Mouse (Mus musculus): ENCODE results near the gene Iglon5.

The Iglon5 gene

DNA sequence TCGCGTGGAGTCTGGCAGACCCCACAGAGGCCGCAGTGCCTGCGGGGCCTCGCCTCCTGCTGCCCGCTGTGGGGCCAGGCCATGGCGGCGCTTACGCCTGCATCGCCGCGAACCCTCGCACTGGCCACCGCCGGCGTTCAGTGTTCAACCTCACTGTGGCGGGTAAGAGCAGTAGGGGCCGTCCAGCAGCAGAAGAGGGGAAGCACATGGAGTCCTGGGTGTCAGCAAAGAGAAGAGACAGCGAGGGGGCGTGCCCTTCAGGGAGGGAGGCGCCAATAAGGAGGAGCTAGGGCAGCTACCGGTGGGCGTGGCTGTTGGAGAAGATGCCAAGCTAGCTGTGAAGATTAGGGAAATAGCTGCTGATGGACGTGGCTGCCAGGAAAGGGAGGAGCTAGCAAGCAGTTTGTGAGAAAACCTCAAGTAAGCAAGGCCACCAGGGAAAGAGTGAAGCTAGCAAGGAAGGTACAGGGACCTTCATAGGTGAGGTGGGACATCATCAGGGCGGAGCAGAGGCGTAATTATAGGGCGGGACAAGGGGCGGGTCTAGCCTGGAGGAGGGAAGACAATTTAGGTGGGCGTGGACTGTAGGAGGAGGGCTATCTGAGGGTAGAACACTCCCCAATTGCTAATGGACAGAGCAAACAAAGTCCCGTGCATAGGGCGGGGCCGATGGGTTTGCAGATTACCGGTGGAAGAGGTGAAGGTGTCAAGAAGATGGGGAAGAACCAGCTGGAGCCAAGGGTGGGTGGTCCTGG, 24.4 kb downstream of the Iglon5 start:
- peak; percentile 72 for DNase-seq (ENCODE audit: low read depth, low spot score)

DNA sequence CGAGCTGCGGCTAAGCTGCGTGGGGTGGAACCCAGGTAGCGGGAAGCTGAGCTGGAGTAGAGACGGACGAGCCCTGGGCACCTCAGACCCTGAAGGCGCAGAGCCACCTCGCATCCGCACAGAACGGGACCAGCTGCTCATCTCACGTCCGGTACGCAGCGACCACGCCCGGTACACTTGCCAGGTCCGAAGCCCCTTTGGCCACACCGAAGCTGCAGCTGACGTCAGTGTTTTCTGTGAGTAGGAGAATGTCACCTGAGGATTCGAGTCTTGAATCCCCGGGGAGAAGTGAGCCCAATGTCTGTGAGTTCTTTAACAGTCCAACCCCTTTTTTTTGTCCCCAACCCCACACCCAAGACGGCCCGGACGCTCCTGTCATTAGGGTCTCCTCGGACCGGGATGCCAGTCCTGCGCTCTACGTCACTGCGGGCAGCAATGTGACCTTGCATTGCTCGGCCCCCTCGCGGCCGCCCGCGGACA, 25.0 kb downstream of the Iglon5 start:
- DNase-seq (ENCODE audit: low read depth, low spot score) = no peak

DNA sequence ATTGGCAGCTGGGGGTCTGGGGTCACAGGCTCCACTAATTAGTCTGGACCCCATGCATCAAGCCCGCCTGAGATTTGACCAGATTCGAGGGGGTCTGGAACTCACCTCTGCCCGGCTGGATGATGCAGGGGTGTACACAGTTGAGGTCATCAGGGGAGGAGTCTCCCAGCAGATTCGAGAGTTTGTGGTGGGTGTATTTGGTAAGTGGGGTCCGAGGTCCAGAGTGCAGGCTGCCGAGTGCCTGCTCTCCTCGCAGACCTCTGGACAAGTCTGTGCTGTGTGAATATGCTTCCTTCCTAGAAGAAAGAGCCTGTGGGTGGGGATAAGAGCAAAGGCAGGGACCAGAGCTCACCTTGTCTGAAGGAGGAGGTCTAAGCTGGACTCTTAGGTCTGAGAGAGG, 25.9 kb downstream of the Iglon5 start:
- DNase-seq (ENCODE audit: low read depth, low spot score) = no peak

DNA sequence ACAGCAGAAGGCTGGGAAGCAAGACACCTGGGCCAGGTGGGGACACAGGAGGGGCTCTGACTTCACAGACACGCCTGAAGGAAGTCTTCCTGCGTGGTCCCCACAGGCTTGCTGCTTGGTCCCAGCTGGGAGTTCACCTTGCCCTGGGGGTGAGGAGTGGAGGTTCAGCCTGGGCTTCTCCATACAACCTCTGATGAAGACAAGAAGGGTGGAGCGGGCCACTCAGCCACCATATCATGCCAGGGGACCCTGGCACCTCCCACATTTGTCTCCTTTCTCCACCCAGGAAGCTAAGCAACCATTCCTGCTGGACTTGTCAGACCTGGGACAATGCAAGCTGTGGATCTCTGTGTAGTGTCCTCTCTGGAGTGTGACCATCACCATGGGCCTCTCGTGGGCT, 27.0 kb downstream of the Iglon5 start, which contains the start of gene Vsig10l:
Gene Vsig10l (plus strand): TSS at position 301 of the 400 bp plus-strand sequence.
- no peak for DNase-seq (ENCODE audit: low read depth, low spot score)

DNA sequence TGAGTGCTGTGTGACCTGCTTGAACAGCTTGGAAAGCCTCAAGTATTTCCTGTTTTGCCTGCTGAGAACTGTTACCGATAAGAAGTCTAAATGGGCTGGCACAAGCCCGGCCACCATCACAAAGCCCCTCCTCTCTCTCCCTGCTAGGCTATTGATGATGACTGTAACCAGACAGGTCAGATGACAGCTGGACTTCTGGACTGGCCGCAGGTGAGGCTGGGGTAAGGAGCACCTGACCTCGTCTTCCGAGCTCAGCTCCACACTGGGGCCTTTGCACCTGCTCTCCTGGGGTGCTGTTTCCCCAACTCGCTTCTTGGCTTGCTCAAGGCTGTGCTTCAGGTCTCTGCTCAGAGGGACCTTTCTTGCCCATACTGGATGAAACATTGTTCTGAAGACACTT, 35.5 kb downstream of the Iglon5 start:
- no peak for DNase-seq (ENCODE audit: low read depth, low spot score)

- DNase-seq (ENCODE audit: low read depth, low spot score) = no peak
Measured at GRCm38 (mm10) chr7:43453599-43454355, 36.1 kb downstream of the Iglon5 start.

DNA sequence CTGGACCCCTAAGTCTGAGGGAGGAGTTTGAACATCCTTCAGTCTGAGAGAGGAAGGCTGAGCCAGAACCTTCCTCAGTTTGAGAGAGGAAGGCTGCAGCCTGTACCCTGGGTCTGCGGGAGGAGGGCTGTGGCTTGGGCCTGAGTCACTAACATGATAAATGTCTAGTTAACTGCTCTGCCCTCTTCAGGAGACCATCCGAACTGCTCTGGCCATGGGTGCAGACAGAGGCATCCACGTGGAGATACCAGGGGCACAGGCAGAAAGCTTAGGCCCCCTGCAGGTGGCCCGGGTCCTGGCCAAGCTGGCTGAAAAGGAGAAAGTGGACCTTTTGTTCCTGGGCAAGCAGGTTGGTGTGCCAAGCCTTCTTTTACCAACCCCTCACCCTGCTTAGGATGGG, 37.3 kb downstream of the Iglon5 start:
- no peak for DNase-seq (ENCODE audit: low read depth, low spot score)

DNA sequence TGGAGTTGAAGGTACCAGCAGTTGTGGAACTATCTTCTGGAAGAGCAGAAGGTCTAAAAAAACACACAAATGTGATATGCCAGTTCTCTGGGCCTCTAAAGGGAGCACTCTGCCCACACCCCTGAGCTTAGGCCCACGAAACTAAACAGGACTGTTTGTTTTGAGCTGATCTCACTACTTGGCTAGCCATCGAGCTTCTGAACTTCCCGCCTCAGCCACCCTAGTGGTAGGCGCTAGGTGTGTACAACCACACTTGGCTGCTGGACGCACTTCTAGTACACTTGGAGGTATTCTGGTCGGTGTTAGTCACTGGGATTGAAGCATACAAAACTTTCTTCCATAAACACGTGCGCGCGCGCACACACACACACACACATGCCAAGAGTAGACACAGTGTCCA, 38.1 kb downstream of the Iglon5 start:
- no peak for DNase-seq (ENCODE audit: low read depth, low spot score)

DNA sequence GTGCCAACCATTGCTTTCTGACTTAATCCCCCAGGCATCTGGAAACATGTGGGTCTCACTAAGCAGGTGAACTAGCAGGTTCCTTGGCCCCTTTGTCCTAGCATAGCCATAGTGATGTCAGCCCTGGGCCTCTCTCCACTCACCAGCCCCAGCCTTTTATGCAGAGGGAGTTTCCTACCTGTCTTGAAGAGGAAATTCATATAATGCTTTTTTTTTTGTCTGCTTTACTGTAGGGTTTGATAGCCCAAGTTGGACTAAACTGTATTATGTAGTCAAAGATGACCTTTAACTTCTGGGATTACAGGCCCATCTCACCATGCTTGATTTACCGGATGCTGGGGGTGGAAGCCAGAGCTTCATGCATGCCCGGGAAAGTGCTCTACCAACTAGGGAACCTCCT, 40.1 kb downstream of the Iglon5 start:
- no peak for DNase-seq (ENCODE audit: low read depth, low spot score)

- no peak for DNase-seq (ENCODE audit: low read depth, low spot score)
Measured at GRCm38 (mm10) chr7:43448246-43448645, 41.6 kb downstream of the Iglon5 start.

DNA sequence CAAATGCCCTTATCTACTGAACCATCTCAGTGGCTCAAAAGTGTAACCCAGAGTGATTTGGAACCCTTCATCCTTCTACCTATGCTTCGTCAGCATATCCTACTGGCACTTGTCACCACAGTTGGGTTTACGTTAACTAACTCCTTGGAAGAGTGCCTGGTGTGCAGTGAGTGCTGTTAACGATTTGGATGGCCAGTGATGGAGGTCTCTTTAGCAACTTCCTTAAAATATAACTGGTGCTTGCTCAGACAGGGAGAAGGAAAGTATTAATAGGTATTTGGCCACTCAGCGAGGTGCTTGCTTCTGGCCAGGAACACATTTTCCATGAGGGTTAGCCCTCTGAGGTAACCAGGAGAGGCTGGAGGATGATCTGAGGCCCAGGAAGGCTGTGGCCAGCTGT, 42.1 kb downstream of the Iglon5 start:
- no peak for DNase-seq (ENCODE audit: low read depth, low spot score)

DNA sequence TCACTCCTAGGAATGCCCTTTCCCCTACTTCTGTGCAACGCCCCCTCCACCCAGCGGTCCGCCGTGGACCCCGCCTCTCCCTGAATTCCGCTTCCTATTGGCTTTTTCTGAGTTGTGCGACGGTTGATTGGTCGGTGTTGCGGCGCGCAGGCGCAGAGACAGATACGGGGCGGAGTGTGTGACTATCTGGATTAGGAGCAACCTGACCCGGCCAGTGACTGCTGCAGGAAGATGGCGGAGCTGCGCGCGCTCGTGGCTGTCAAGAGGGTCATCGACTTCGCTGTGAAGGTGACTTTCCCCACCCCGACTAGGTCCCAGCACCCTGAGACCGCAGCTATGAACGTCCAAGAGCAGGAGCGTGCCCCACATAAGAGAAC, 46.0 kb downstream of the Iglon5 start, which contains the start of the genes Etfb and Gm45233:
Gene Etfb (plus strand): TSS at position 167 of the 377 bp plus-strand sequence.
Gene Gm45233 (plus strand): TSS at position 212 of the 377 bp plus-strand sequence.
- DNase-seq (ENCODE audit: low read depth, low spot score) = peak; percentile 98

DNA sequence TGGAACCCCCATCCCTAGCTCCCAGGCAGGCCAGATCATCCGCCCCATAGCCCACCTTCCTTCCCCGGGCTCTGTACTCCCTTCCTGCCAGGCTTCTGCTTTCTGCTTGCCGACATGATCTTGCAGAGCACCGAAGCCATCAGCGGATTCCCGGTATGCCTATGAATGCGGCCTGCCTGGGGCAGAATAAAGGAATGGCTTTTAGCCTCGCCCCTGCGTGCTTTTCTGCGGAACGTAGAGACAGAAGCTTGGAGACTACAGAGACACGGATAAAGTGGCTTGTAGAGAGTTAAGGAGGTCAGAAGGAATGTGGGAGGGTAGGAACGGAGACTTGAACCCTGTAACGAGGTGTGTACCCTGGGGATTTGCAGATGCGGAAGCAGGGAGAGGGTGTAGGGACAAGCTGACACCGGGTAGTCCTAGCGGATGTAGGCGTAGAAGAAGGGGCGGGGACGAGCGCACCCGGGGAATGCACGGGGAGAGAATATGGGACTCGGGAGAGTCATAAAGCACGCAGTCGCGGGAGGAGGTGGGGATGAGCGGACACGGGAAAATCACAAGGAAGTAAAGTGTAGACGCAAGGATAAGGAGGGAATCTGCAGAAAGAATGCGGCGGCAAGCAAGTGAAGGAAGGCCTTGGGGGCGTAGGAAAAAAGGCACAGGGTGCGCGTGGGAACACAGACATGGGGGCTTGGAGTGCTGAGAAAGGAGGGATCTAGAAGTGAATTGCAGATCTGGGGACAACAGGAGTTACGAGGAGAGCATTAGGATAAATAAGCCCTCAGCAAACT, 46.6 kb downstream of the Iglon5 start:
- peak; percentile 83 for DNase-seq (ENCODE audit: low read depth, low spot score)

DNA sequence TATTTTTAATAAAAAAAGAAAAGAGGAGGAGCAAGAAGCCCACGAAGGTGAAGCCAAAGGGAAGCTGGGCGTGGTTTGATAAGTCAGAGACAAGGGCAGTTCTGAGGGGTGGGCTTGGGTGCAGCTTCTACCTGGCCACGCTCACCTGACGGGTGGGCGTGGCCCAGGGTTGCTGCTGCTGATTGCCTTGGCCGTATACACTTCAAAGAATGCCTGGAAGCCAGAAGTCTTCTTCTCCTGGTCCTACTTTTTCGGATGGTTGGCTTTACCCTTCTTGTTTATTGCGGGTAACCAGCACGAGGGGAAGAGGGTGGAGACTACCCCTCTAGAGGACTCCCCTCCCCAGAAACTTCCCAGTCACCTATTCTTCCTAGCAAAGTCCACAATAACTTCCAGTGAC, 47.2 kb downstream of the Iglon5 start:
- no peak for DNase-seq (ENCODE audit: low read depth, low spot score)

GRCm38 (mm10) chr7:43441071-43441470, 48.8 kb downstream of the Iglon5 start:
- DNase-seq (ENCODE audit: low read depth, low spot score) = no peak

- DNase-seq (ENCODE audit: low read depth, low spot score) = no peak
Measured at GRCm38 (mm10) chr7:43440482-43440881, 49.4 kb downstream of the Iglon5 start, which contains the start of gene Cldnd2. Gene Cldnd2, plus strand, starts transcription at chr7:43440782.

DNA sequence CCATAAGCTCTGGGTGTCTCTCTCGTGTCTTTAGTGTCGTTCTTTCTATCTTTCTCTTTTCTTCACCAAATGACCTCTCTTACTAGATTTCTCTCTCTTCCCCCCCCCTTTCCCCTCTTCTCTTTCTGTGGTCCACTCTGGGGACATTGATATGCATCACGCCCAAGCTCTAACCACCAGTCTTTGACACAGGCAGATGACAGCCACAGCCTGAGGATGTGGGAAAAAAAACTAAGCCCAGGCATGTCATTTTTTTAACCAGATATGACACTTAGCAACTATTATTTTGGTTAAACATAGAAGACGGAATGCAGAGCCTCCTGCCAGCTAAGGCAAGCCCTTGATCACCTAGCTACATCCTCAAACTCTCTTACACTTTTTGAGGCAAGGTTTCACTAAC, 51.3 kb downstream of the Iglon5 start:
- no peak for DNase-seq (ENCODE audit: low read depth, low spot score)

GRCm38 (mm10) chr7:43436341-43437255, 53.3 kb downstream of the Iglon5 start, which contains the start of gene Nkg7:
Gene Nkg7, plus strand, starts transcription at chr7:43437073.
- DNase-seq (ENCODE audit: low read depth, low spot score) = no peak

GRCm38 (mm10) chr7:43434676-43435075, 55.2 kb downstream of the Iglon5 start:
- DNase-seq (ENCODE audit: low read depth, low spot score) = no peak

DNA sequence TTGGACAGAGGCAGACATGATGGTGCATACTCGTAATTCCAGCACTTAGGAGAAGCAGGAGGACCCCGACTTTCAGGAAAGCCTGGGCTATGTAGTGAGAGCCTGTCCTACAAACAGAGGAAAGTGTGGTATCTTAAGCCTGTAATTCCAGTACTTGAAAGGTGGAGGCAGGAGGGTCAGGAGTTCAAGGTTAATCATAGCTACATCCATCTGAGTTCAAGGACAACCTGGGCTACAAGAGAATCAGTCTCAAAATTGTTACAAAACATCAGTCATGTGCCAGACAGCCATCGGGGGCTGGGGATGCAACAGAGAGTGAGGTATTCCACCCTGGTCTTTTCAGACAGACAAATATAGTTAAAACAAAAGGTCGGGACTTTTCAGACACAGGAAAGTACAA, 57.0 kb downstream of the Iglon5 start:
- DNase-seq (ENCODE audit: low read depth, low spot score) = no peak

- DNase-seq (ENCODE audit: low read depth, low spot score) = no peak
Measured at GRCm38 (mm10) chr7:43429500-43429899, 60.4 kb downstream of the Iglon5 start.
